Mouse (Mus musculus) fibroblast of lung, adult 2 months (primary cell): ENCODE measurements around the gene Stap2.

Experiments used
- DNase-seq: peaks from one replicate; pipeline ENCODE4 v3.0.0-alpha.2; 2011; ENCODE audit warnings: low read depth

Gene Stap2

DNA sequence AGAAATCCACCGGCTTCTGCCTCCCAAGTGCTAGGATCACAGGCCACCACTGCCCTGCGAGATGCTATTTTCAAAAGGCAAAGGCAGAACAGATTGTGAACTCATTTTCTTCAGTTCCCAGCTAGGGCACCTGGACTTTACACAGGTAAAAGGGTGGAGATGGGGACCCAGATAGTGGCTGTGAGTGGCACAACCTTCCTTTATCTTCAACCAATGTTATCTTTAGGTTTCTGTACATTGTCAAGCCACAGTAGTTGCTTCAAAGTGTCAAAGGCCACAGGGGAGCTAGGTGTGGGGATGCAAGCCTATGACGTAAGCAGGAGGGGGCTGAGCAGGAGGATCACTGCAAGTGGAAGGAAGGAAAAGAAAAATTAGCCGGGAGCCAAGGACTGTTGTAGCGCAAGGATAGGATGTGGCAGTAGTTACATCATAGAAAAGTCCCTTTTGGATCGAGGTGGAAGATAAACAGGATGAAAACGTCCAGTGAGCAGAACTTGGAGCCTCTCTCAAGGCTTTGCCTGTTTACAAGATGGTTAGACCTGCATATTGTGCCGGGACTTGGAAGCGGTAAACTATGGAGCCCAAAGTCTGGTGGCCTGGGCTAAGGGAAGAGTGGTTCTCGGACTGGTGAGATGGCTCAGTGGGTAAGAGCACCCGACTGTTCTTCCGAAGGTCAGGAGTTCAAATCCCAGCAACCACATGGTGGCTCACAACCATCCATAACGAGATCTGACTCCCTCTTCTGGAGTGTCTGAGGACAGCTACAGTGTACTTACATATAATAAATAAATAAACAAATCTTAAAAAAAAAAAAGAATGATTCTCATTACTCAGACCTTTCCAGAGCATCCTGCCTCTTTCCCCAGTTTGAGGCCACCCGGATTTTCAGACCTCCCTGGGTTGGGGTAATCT lies 2.3 kb upstream of the Stap2 start:
- no peak for DNase-seq

DNA sequence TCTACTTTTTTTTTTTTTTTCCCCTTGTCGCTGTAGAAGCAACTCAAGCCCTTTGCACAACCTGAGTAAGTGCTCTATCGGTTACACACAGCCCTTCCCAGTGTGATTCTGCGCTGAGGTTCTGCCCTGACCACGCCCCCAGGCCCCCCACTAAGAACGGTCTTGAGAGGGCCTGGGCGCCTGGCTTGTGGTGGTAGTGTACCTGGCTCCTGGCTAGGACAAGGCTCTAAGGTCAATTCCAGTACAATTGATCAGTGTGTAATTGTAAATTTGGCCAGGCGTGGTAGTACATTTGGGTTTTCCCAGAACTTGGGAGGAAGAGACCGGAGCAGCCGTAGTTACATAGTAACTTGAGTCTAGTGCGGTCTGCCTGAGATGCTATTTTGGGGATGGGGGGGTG lies 1.6 kb upstream of the Stap2 start:
- DNase-seq, result no peak

DNA sequence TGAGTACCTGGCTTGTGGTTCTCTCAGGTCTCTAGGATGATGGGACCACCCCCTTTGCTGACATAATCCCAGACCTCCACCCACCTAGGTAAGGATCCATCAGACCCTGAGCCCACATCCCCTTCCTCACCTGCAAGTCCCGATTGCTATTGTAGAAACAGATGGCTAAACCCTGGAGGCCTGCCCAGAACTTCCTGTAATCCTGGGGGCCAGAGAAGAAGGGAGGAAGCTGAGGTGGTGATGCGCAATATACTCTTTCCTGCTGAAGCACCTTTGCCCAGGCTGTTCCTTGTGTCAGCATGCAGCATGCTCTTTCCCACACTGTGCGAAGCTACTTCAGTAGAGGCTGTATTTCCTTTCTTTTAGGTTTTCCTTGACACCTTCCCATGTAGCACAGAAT lies 2.4 kb downstream of the Stap2 start:
- DNase-seq, result no peak

DNA sequence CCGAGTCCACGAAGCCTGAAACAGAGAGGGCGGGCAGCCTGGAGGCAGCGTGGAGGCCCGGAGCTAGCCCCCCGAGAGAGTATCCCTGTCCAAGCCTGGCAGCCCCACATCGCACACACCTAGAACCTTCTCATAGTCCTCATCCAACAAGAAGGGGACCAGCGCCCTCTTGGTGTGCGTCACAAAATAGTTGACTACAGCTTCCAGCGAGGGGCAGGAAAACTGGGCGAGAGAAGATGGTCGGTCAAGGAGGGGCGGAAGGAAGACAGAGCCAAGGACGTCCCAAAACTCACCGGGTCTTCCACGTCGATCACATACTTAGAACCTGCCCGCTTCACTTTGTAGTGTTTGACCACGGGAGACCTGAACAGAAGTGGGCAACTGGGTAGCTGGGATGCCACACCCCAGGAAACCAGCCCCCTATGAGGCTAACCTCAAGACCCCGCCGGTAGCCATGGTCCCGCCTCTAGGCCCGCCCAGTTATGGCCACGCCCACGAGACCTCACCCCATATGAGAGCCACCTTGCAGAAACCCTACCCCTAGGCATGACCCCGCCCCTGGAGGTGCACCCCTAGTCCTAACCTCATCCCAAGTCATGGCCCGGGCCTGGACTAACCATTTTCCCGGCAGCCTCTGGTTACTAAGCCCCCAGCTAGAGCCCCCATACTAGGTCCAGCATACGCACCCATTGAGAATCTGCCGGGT lies 5.4 kb downstream of the Stap2 start:
- DNase-seq, result no peak

DNA sequence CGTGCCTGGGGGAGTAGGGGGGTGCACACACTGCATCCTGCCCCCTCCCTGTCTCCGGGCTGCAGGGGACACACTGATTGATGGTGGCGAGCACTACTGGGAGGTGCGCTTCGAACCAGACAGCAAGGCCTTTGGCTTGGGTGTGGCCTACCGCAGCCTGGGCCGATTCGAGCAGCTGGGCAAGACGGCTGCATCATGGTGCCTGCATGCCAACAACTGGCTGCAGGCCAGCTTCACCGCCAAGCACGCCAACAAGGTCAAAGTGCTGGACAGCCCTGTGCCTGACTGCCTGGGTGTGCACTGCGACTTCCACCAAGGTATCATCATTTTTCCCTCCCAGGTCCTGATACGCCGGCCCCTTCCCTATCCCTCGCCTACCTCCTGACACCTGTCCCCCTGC lies 9.4 kb downstream of the Stap2 start:
- DNase-seq, result no peak

DNA sequence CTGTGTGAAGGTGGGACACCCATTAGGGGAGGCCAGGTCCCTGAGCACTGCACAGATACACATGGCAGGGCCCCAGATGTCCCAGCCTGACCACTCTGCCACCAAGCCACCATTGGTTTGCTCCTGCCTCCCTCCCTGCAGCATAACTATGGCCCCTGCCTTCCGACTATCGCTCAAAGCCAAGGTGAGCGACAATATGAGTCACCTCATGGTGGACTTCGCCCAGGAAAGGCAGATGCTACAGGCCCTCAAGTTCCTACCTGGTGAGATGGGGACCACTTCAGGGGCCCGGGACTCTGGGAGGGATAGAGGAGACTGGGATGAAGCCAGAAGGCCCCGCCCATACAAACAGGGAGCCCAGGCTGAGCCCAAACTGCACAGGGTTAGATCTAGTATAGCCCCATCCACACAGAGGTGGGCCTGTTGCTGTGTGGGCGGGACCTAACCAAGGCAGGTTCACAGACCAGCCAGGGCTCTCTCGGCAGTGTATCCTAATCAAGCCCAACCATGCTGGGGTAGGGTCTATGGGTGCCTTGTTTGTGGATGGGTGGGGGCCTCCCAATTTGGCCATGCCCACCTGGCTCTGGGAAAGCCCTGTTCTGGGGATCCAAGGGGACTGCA lies 15.0 kb downstream of the Stap2 start:
- no peak for DNase-seq

DNA sequence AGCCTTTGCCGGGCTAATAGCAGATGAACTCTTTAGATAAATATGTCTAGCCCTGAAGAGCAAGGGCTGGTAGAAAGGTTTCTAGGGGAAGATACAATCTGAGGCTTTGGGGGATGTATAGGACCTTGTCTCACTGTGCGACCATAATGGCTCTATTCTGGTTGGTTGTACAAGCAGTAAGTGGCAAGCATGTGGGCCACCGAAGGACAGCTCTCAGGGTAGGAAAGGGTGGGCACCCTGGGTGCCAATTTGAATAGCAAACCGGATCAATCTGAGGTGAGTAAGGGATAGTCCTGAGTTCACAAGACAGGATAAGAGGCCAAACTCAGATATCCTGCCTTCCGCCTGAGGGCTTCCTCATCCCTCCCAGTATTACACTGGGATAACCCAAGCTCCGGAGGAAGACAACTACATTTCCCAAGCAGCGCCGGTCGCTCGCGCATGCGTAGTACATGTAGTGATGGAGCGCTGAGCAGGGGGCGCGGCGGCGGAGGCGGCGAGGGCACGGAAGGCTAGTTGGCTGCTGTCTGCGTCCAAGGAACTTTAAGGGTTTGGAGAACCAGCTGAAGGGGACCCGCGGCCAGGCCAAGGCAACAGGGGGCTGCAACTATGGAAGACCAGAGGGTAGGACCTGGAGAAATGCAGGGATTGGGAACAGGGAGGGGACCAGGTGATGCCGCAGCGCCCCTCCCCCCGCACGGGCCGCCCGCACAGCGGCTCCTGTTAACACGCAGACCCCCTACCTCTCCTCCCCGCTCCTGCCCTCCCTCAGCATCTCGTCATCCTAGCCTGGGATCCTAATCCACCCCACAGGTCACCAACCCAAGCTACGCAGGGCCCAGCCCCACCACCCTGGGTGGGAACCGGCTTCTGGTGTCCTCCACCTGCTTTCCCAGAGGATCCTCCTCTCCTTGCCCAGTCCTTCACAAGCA lies 19.1 kb downstream of the Stap2 start, which contains the start of gene Fsd1:
Gene Fsd1 (plus strand): TSS at position 480 of the 932 bp plus-strand sequence.
- no peak for DNase-seq

DNA sequence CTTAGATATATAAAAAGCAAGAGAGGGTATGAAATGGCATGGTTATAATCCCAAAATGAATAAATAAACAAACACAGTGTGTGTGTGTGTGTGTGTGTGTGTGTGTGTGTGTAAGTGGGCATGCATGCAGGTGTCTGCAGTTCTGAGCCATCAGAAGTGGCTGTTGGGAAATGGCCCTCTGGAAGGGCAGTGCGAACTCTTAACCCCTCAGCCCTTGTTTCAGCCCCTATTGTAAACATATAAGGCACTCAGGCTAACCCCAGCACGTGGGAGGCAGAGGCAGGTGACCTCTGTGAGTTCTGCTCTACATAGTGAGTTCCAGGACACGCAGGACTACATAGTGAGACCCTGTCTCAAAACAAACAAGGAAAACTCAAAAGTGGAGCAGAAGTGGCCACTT lies 28.1 kb downstream of the Stap2 start:
- no peak for DNase-seq

DNA sequence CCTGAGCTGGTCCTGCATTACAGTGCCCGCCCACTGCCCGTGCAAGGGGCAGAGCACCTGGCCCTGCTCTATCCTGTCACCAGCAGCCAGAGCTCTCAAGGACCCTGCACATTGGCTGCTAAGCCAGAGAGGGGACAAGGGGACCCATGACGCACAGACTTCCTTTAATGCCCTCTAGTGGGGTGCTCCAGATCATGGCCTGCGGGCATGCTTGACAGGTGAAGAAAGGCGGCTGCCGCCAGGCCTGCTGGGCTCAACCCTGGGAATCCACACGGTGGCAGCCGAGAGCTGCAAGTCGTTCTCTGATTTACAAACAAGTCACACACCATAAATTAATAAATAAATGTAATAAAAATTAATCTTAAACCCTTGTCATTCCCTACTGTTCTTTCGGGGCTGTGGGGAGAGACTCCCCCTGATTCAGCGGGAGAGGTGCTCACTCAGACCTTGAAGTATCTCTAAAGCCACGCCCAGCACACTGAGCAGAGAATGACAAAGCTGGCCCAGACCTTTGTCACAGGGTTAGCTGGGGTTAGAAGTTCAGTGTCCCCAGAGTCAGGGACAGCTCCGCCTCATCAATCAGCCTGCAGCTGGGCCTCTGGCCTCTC lies 29.0 kb downstream of the Stap2 start:
- peak; percentile 56 for DNase-seq

DNA sequence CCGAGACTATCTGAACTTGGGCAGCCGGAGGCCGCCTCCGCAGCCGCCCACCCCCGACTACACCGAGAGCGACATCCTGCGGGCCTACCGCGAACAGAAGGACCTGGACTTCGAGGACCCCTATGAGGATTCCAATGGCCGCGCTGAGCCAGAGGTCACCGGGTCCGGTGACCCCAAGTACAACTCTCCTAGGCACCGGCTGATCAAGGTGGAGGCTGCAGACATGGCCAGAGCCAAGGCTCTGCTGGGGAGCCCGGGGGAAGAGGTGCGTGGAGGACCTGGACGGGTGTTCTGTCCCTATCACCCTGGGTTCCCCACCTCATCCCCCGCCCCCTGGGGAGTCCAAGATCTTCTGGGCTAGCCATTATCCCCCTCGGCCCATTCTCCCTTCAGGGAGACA lies 33.9 kb downstream of the Stap2 start:
- no peak for DNase-seq

DNA sequence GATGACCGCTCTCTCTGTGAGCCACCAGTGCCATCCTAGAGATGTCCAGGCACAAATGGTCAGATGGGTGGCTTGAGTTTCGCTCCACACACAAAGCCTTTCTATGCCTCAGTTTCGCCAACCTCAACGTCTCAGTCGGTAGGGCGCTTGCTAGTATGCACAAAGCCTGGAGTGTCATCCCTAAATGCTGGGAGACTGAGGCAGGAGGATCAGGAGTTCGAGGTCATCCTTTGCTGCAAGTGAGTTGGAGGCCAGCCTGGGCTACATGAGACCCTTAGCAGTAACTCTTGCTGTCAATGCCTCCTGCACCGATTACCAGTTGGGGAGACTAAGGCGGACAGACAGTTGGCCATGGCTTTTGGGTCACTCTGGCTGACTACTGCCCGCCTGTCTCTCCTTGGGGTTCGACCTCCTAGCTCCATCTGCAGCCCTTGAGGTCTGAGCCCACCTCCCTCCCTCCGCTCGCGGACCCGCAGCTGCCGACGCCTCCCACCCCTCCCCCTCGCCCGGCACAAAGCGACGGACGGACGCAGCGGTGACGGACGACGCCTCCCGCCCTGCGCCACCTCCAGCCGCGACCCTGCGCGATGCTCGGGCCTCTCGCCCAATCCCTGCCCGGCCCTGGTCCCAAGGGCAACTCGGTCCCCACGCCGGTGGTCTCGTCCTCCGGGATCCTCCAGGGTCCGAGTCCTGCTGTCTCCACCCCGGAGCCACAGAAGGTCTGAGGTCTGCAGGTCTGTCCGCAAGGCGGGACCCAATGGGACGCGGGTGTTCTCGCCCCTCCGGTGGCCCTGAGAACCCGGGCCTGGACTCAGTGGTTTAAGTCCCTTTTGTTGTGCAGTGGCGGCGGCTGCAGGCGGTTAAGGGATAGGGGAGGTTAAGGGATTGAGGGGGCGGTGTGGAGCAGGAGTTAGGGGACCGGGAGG lies 35.2 kb downstream of the Stap2 start, which contains the start of gene Shd:
Gene Shd (plus strand): TSS at position 502 of the 926 bp plus-strand sequence.
- DNase-seq, result no peak

DNA sequence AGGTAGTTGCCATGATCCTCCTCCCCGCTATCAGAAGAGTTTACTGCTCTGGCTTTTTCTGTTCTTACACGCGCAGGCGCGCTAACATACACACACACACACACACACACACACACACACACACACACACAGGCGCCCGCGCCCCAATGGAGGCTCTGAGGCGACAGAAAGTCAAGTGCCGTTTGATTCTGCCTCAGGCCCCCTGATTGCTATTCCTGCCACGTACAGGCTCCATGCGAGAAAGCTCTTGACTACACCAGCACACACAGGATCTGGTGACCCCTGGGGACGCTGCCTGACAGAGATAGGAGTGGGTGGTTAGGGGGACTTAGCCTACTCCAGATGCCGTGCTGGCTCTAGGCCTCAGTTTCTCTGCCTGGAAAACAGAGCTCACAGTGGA lies 35.8 kb downstream of the Stap2 start:
- no peak for DNase-seq

DNA sequence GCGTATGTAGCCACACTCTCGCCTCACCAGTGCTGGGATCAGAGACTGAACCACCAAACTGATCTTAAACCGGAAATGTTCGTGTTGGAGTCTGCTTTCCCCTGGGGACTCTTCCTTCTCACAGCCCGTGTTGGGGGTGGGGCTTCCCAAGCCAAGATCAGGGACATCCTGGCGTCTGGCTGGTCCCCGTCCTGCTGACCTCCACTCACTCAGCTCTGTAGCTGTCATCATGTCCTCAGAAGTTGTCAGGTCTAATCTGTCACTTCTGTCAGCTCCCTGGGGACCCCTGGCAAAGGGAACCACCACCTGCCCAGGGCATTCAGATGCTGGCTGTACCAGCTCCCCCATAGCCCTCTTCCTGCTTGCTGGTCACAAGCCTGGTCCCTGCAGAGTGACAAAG lies 37.2 kb downstream of the Stap2 start:
- no peak for DNase-seq

DNA sequence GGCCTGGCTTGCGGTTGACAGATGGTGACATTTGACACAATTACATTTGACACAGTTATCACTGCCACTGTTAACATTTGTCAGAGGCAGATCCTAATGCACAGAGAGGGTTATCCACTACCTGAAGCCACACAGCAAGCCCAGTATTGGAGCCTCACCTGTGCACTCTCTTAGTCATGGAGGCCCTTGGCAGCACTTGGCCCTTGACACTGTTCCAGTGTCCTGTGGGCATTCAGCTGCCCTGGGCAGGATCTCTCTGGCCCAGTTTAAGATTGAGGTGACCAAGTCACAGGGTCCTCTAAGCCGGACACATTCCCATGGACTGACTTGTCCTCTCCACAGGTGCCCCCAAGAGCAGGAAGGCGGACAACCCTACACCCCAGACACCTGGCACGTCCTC lies 38.2 kb downstream of the Stap2 start:
- DNase-seq, result no peak

DNA sequence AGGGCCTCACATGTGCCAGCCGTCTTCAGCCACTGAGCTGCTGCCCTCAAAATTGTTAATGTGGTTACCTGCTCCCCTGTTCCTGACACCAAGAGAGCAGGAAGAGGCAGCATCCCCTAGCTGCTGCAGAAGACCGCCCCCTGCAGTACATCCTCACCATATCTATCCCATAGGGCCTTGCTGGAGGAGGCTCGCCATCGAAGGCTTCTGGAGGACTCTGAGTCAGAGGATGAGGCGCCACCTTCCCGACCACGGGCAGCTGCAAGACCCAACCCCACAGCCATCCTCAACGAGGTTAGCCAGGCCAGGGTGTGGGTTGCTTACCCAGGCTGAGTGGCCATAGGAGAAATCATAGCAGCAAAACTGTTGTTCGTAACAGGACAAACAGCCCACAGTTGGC lies 40.4 kb downstream of the Stap2 start:
- DNase-seq, result no peak

DNA sequence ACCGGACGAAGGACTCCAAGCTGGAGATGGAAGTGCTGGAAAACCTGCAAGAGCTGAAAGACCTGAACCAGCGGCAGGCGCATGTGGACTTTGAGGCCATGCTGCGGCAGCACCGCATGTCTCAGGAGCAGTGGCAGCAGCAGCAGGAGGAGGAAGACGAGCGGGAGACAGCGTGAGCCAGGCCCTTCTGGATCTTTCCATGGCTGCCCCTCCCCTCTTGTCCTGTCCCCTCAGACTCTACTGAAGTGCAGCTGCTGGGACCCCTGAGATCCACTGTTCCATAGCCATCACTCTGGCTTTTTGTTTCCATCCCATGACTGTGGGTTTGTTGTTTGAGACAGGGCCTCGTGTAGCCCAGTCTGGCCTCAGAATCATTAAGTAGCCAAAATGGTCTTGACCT lies 40.9 kb downstream of the Stap2 start:
- no peak for DNase-seq

DNA sequence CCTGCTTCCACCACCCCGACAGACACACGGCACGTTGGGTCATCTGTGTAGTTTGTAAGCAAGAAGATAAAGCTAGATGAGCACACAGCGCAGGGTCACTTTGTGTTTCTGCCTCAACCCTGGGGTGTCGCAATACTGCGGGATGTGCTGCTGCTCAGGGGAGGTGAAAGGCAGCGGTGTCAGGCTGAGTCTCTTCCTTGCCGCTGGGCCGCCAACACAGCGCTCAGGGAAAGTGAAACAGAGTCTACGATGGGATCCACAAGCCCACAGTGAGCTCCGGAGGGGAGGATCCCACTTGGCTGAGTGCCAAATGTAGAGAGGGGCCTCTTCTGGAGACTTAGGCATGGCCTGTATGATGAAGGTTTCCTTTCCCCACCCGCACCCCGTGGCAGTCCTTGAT lies 42.2 kb downstream of the Stap2 start:
- DNase-seq, result no peak

DNA sequence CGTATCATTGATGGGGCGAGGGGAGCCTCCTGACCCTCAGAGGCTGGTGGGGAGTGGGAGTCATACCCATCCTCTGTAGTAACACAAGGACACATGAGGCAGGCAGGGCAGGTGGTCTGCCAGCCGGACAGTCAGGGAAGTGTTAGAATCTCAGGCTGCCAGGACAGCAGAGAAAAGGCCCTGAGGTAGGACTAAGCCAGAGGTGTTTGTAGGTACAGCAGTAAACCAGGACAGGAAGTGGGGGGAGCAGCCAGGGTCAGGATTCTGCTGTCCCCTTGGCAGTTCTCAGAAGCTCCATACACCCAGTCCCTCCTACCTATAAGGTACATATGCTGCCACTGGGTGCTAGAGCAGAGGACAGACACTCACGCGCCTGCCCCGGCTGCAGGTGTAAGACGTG lies 43.8 kb downstream of the Stap2 start:
- no peak for DNase-seq

DNA sequence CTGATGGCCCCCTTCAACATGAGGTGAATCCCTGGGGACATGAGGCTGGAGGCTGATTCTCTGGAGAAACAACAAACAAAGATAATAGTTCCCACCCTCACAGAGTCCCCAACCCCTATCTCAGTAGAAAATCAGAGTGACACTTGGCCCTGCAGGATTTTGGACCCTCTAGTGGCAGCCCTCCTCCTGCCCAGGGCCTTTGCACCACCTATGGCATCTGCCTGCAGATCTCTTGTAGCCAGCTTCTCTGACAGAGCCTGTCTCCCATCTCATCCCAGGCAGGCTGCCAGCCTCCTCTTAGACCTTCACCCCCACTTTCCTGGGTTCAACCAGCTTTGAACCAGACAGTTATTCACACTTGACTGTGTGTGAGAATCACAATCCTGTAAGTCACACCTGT lies 44.6 kb downstream of the Stap2 start:
- DNase-seq, result no peak
